Mouse (Mus musculus): ENCODE measurements around the gene Brinp1. TPM values are rescaled to one million over a fixed set of nuclear protein-coding genes. Genes with fewer than 3 reads are reported as not detected.
"Not testable (repeated sequence)": the region's sequence is repeated elsewhere in the genome, so short reads cannot be mapped to it uniquely, and the experiment has no call there.

Gene Brinp1
- total RNA-seq, 2 experiments from 2014 or later: not detected

GRCm38 (mm10) chr4:68849671-68850070 lies 104.5 kb downstream of the Brinp1 start:
- no peak for ATAC-seq (replicated peaks; ENCODE audit: low FRiP score, poor library complexity, severe bottlenecking)

GRCm38 (mm10) chr4:68846976-68847375 lies 107.2 kb downstream of the Brinp1 start:
- ATAC-seq (replicated peaks; ENCODE audit: low FRiP score, poor library complexity, severe bottlenecking): no peak

GRCm38 (mm10) chr4:68845964-68846363 lies 108.2 kb downstream of the Brinp1 start:
- ATAC-seq (replicated peaks; ENCODE audit: low FRiP score, poor library complexity, severe bottlenecking): no peak

GRCm38 (mm10) chr4:68813997-68814396 lies 140.2 kb downstream of the Brinp1 start:
- ATAC-seq (replicated peaks; ENCODE audit: low FRiP score, poor library complexity, severe bottlenecking): not testable (repeated sequence)

- ATAC-seq (replicated peaks; ENCODE audit: low FRiP score, poor library complexity, severe bottlenecking): no peak
These were observed 147.7 kb downstream of the Brinp1 start for GRCm38 (mm10) chr4:68806502-68806901.

GRCm38 (mm10) chr4:68801923-68802855 lies 152.0 kb downstream of the Brinp1 start:
- ATAC-seq (replicated peaks; ENCODE audit: low FRiP score, poor library complexity, severe bottlenecking): no peak

- no peak for ATAC-seq (replicated peaks; ENCODE audit: low FRiP score, poor library complexity, severe bottlenecking)
These were observed 164.2 kb downstream of the Brinp1 start for GRCm38 (mm10) chr4:68790003-68790402.

- ATAC-seq (replicated peaks; ENCODE audit: low FRiP score, poor library complexity, severe bottlenecking): no peak
These were observed 165.7 kb downstream of the Brinp1 start for GRCm38 (mm10) chr4:68788477-68788999.

GRCm38 (mm10) chr4:68787642-68788041 lies 166.6 kb downstream of the Brinp1 start:
- ATAC-seq (replicated peaks; ENCODE audit: low FRiP score, poor library complexity, severe bottlenecking): no peak

GRCm38 (mm10) chr4:68768256-68768655 lies 185.9 kb downstream of the Brinp1 start:
- no peak for ATAC-seq (replicated peaks; ENCODE audit: low FRiP score, poor library complexity, severe bottlenecking)

- ATAC-seq (replicated peaks; ENCODE audit: low FRiP score, poor library complexity, severe bottlenecking): no peak
These were observed 186.8 kb downstream of the Brinp1 start for GRCm38 (mm10) chr4:68767393-68767792.

- ATAC-seq (replicated peaks; ENCODE audit: low FRiP score, poor library complexity, severe bottlenecking): no peak
These were observed 188.2 kb downstream of the Brinp1 start for GRCm38 (mm10) chr4:68765772-68766573.

GRCm38 (mm10) chr4:68764937-68765336 lies 189.3 kb downstream of the Brinp1 start:
- no peak for ATAC-seq (replicated peaks; ENCODE audit: low FRiP score, poor library complexity, severe bottlenecking)

GRCm38 (mm10) chr4:68720983-68721382 lies 233.2 kb downstream of the Brinp1 start:
- no peak for ATAC-seq (replicated peaks; ENCODE audit: low FRiP score, poor library complexity, severe bottlenecking)

Data from erythroid progenitor cell, adult 5-6 weeks (primary cell).